Mouse (Mus musculus) neural tube, embryonic 14.5 days (tissue): ENCODE data around the gene Kcnb1. TPM values are rescaled to one million over a fixed set of nuclear protein-coding genes. Genes with fewer than 3 reads are reported as not detected.
A peak's percentile ranks its signal among the peaks of the same experiment; 100 is the strongest.

Source experiments
- ATAC-seq: fragments of 200-750 bp; cut with Nextera tagmentation; 2 replicates; pipeline ENCODE4 v1.8.0; 2017; ENCODE audit warnings: low read depth, mild to moderate bottlenecking, moderate TSS enrichment, moderate library complexity
- H3K27ac ChIP-seq: fragments of 300-500 bp; sonication (generic); 2 replicates; pipeline ENCODE4 v1.5.1; 2014; ENCODE audit warnings: low read depth, mild to moderate bottlenecking, control low read depth, low read length, moderate library complexity, mixed read lengths
- H3K27me3 ChIP-seq: fragments of 300-500 bp; sonication (generic); 2 replicates; pipeline ENCODE4 v1.6.1; 2014; ENCODE audit warnings: low read length; ENCODE audit not compliant: control insufficient read depth, insufficient read depth
- H3K36me3 ChIP-seq: fragments of 300-500 bp; sonication (generic); 2 replicates; pipeline ENCODE4 v1.6.1; 2014; ENCODE audit warnings: low read length, mixed read lengths; ENCODE audit not compliant: control insufficient read depth, insufficient read depth
- H3K4me1 ChIP-seq: fragments of 300-500 bp; sonication (generic); 2 replicates; pipeline ENCODE4 v1.6.1; 2014; ENCODE audit warnings: low read length; ENCODE audit not compliant: control insufficient read depth, insufficient read depth
- H3K4me2 ChIP-seq: fragments of 300-500 bp; sonication (generic); 2 replicates; pipeline ENCODE4 v1.6.1; 2014; ENCODE audit warnings: mild to moderate bottlenecking, low read depth, low read length, control low read depth
- H3K4me3 ChIP-seq: fragments of 300-500 bp; sonication (generic); 2 replicates; pipeline ENCODE4 v1.5.1; 2014; ENCODE audit warnings: low read depth, low read length, control low read depth, mixed read lengths
- H3K9ac ChIP-seq: fragments of 300-500 bp; sonication (generic); replicated peaks from 2 replicates; pipeline ENCODE4 v1.6.1; 2014; ENCODE audit warnings: low read depth, mild to moderate bottlenecking, control low read depth, low read length, mixed read lengths
- H3K9me3 ChIP-seq: fragments of 300-500 bp; sonication (generic); 2 replicates; pipeline ENCODE4 v1.6.1; 2016; ENCODE audit warnings: low read length; ENCODE audit not compliant: control insufficient read depth
- WGBS: fragments of 180-500 bp; shearing (Covaris S2); extraction: QIAGEN DNeasy Blood & Tissue Kit; methylation state at CpG from one replicate; pipeline ENCODE4 v1.1.7; 2014; 5-methylcytosine and 5-hydroxymethylcytosine counted together
- polyA plus RNA-seq: library from polyadenylated mRNA; unstranded; fragments of >200 nt; fragmentation: Nextera tagmentation; extraction: Ambion mirVana; gene quantifications from 2 replicates; pipeline ENCODE4 v1.2.1, GENCODE M21; 2014

The Kcnb1 gene
- polyA plus RNA-seq, 1 experiment from 2014 or later = 5.4 TPM

DNA sequence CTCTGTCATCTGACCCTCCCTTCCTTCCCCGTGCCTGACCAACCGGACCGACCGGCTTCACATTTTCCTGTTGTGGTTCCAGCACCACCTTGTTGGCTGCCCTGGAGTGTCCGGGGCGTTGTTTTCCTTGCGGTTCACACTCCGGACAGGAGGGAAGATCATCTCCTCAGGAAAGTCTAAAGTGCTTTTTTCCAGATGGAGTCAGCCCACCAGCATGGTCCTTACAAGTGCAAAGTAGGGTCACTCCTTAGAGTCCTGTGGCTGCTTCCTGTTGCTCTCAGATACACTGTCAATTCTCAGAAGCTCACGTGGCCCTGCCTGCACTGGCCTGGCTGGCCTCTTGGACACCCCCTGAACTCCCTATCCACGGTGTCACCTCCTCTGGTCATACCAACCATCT, 71.9 kb downstream of the Kcnb1 start:
- no peak for ATAC-seq

GRCm38 (mm10) chr2:167112737-167113136, 77.2 kb downstream of the Kcnb1 start:
- WGBS = 51% methylated on average over 6 of the region's 6 CpGs
- no peak overlapping the region for H3K27ac ChIP-seq
- H3K4me2 ChIP-seq = no peak overlapping the region
- H3K27me3 ChIP-seq = no peaks in the 10 kb centered on the region
- no peaks in the 10 kb centered on the region for H3K4me1 ChIP-seq
- no peaks in the 10 kb centered on the region for H3K36me3 ChIP-seq
- H3K9me3 ChIP-seq = no peaks in the 10 kb centered on the region
- no peak overlapping the region for H3K9ac ChIP-seq
- ATAC-seq = peak; percentile 72
- no peak overlapping the region for H3K4me3 ChIP-seq

More for the DNA sequence above, 71.9 kb downstream of the Kcnb1 start:
- Histone ChIP-seq H3K9ac (no peak overlapping the region), H3K4me2 (no peak overlapping the region), H3K4me3 (no peak overlapping the region), H3K9me3 (no peaks in the 10 kb centered on the region), H3K27me3 (no peaks in the 10 kb centered on the region), H3K4me1 (no peaks in the 10 kb centered on the region; the same call in 1 of the 2 replicates), H3K27ac (no peak overlapping the region), H3K36me3 (no peaks in the 10 kb centered on the region)
- 88% methylated on average over 10 of the region's 10 CpGs for WGBS

GRCm38 (mm10) chr2:167112259-167112658, 77.7 kb downstream of the Kcnb1 start:
- H3K4me2 ChIP-seq = no peak overlapping the region
- no peaks in the 10 kb centered on the region for H3K36me3 ChIP-seq
- WGBS = 61% methylated on average over 7 of the region's 7 CpGs
- no peak overlapping the region for H3K4me3 ChIP-seq
- H3K27ac ChIP-seq = no peak overlapping the region
- no peak overlapping the region for H3K9ac ChIP-seq
- no peaks in the 10 kb centered on the region for H3K4me1 ChIP-seq
- no peaks in the 10 kb centered on the region for H3K9me3 ChIP-seq
- ATAC-seq = 0 out of 2 replicates have a peak, but pooled peaks have one; percentile 51
- H3K27me3 ChIP-seq = no peaks in the 10 kb centered on the region

DNA sequence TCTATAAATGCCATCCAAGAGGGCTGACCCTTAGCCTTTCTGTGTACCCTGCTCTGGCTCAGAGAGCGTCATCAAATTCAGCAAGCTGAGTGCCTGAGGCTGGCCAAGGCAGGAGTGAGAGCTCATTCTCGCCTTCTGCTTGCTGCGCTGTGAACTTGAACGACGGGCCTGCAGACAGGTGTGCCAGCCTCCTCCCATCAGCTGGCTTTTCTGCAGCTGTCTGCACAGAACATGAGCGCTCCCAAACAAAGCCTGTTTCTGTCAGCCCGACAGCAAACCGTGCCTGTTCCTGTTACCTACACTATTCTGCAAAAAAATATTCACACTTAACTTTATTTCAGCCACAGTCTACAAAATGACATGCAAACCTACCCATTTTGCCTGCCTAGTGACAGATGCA, 80.4 kb downstream of the Kcnb1 start:
- Histone ChIP-seq H3K9me3 (no peaks in the 10 kb centered on the region), H3K4me1 (no peaks in the 10 kb centered on the region), H3K4me3 (no peak overlapping the region), H3K4me2 (no peak overlapping the region), H3K27me3 (no peaks in the 10 kb centered on the region), H3K9ac (no peak overlapping the region), H3K36me3 (0 out of 2 replicates have a peak, but pooled peaks cover 3% of the 10 kb centered on the region), H3K27ac (no peak overlapping the region)
- 88% methylated on average over 8 of the region's 8 CpGs for WGBS
- ATAC-seq = no peak

DNA sequence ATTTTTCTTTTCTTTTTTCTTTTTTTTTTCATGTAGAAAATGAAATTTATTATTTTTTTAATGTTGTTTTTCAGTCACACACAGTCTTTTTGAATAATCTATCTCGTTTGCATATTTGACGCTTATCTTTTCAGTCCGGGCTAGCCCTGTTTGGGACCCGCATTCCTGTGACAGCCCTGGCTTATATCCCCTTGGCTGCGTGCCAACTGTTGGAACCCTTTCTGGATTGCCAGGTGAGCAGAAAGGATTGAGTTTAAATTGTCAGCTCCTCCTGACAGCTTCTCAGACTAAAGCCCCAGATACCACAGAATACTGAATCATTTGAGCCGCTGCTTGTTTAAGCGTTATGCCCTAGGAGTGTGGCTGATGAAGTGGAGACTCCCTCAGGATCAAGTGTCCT, 86.4 kb downstream of the Kcnb1 start:
- Histone ChIP-seq H3K36me3 (0 out of 2 replicates have a peak, but pooled peaks cover 3% of the 10 kb centered on the region), H3K4me3 (no peak overlapping the region), H3K9ac (no peak overlapping the region), H3K4me1 (no peaks in the 10 kb centered on the region), H3K4me2 (no peak overlapping the region), H3K27ac (no peak overlapping the region), H3K9me3 (no peaks in the 10 kb centered on the region), H3K27me3 (no peaks in the 10 kb centered on the region)
- 83% methylated on average over 7 of the region's 7 CpGs for WGBS
- no peak for ATAC-seq

GRCm38 (mm10) chr2:167101743-167102441, 88.1 kb downstream of the Kcnb1 start:
- Histone ChIP-seq H3K9ac (no peak overlapping the region), H3K4me3 (no peak overlapping the region), H3K4me1 (no peaks in the 10 kb centered on the region), H3K36me3 (0 out of 2 replicates have a peak, but pooled peaks cover 3% of the 10 kb centered on the region), H3K9me3 (no peaks in the 10 kb centered on the region), H3K27me3 (no peaks in the 10 kb centered on the region), H3K27ac (no peak overlapping the region), H3K4me2 (no peak overlapping the region)
- ATAC-seq = no peak
- WGBS = 83% methylated on average over 17 of the region's 17 CpGs

DNA sequence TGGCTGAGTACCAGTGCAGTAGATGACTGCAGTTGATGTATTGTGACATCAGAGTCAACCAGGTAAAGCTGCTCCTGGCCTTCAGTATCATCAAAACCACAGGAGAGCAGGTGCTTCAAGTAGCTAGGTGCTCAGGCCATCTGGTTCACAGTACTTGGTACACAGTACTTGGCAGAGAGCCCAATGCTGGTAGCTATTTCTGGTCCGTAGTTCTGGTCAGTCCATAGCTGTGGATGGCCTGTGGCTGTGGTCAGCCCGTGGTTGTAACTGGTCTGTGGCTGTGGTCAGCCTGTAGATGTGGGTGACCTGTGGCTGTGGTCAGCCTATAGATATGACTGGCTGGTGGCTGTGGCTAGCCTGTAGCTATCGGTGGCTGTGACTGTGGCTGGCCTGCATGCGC, 95.3 kb downstream of the Kcnb1 start:
- no peaks in the 10 kb centered on the region for H3K4me1 ChIP-seq
- ATAC-seq = no peak
- WGBS = 90% methylated on average over 4 of the region's 4 CpGs

GRCm38 (mm10) chr2:167093171-167093900, 96.6 kb downstream of the Kcnb1 start:
- WGBS = 90% methylated on average over 13 of the region's 13 CpGs
- Histone ChIP-seq H3K36me3 (no peaks in the 10 kb centered on the region), H3K4me2 (no peak overlapping the region), H3K9me3 (no peaks in the 10 kb centered on the region), H3K27ac (no peak overlapping the region), H3K4me3 (no peak overlapping the region), H3K27me3 (no peaks in the 10 kb centered on the region), H3K9ac (no peak overlapping the region), H3K4me1 (no peaks in the 10 kb centered on the region)
- ATAC-seq = no peak

More for the DNA sequence above, 95.3 kb downstream of the Kcnb1 start:
- Histone ChIP-seq H3K27ac (no peak overlapping the region), H3K9me3 (no peaks in the 10 kb centered on the region), H3K27me3 (no peaks in the 10 kb centered on the region), H3K4me3 (no peak overlapping the region), H3K36me3 (no peaks in the 10 kb centered on the region), H3K9ac (no peak overlapping the region), H3K4me2 (no peak overlapping the region)

DNA sequence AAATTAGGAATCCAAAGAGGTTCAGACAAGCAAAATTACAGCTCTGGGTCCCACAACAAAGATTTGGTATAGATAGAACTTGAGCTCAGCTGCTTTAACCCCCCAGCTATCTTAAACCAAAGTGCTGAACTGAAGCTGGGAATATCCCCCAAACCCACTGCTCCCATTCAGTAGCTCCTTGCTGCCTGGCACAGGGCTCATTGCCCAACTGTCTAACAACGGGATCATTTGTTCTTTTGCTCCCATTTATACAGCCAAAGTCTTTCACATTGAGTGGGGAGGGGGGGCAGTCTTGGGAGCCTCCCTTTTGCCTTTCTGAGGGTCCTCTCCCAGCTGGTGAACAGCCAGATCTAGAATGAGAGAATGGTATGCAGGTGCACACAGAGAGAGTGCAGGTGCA, 99.7 kb downstream of the Kcnb1 start:
- Histone ChIP-seq H3K27me3 (no peaks in the 10 kb centered on the region), H3K9me3 (no peaks in the 10 kb centered on the region), H3K9ac (no peak overlapping the region), H3K4me1 (no peaks in the 10 kb centered on the region), H3K4me3 (no peak overlapping the region), H3K27ac (no peak overlapping the region), H3K4me2 (no peak overlapping the region), H3K36me3 (no peaks in the 10 kb centered on the region)
- 58% methylated on average over 1 of the region's 1 CpGs for whole genome bisulfite sequencing
- ATAC-seq = no peak
